Mouse (Mus musculus): ENCODE data around the gene Wbp4. TPM values are rescaled to one million over a fixed set of nuclear protein-coding genes. Genes with fewer than 3 reads are reported as not detected.

The Wbp4 gene
- total RNA-seq, 2 experiments from 2014 or later = 24.7 to 25.8 TPM

- DNase-seq = peak; percentile 80
Observed at GRCm38 (mm10) chr14:79451681-79452590, 29.4 kb downstream of the Wbp4 start, which contains the start of gene Kbtbd6. Gene Kbtbd6 (plus strand): TSS chr14:79451835.

- DNase-seq = no peak
Observed at GRCm38 (mm10) chr14:79445055-79445620, 36.2 kb downstream of the Wbp4 start.

GRCm38 (mm10) chr14:79444601-79445000 is 36.7 kb downstream of the Wbp4 start:
- no peak for DNase-seq

GRCm38 (mm10) chr14:79441441-79441840 is 39.9 kb downstream of the Wbp4 start:
- no peak for DNase-seq

GRCm38 (mm10) chr14:79440655-79441054 is 40.7 kb downstream of the Wbp4 start:
- DNase-seq = no peak

GRCm38 (mm10) chr14:79434068-79434467 is 47.3 kb downstream of the Wbp4 start:
- no peak for DNase-seq

- DNase-seq = peak; percentile 15
Observed at GRCm38 (mm10) chr14:79426730-79427365, 54.5 kb downstream of the Wbp4 start.

GRCm38 (mm10) chr14:79425979-79426729 is 55.2 kb downstream of the Wbp4 start, which contains the start of gene Kbtbd7:
Gene Kbtbd7 (plus strand): TSS chr14:79426511.
- DNase-seq = peak; percentile 95

GRCm38 (mm10) chr14:79420083-79420685 is 61.1 kb downstream of the Wbp4 start:
- no peak for DNase-seq

GRCm38 (mm10) chr14:79413121-79413520 is 68.2 kb downstream of the Wbp4 start:
- no peak for DNase-seq

GRCm38 (mm10) chr14:79410662-79411061 is 70.7 kb downstream of the Wbp4 start:
- DNase-seq = no peak

Other genes starting within 250 kb of the Wbp4 start
- gene Zfp957, start 234.2 kb downstream of the Wbp4 start, total RNA-seq (2021) = not detected
- 10 to 100 TPM; 26.6 to 29.1 TPM for gene Rgcc, start 179.9 kb downstream of the Wbp4 start, total RNA-seq (2021)
- 10 to 100 TPM; 14.9 to 15.0 TPM for gene Naa16, start 90.7 kb downstream of the Wbp4 start, total RNA-seq (2021)
- 1 to 10 TPM; 4.2 to 4.8 TPM for gene Mtrf1, start 83.7 kb downstream of the Wbp4 start, total RNA-seq (2021)
- 10 to 100 TPM; 11.0 to 11.1 TPM for gene Kbtbd7, start 55.0 kb downstream of the Wbp4 start, total RNA-seq (2021)
- gene Kbtbd6, start 29.7 kb downstream of the Wbp4 start, total RNA-seq (2021) = 1 to 10 TPM in 1 of 2 experiments, under 1 TPM in 1; 0.95 to 1.5 TPM
- 10 to 100 TPM; 20.3 to 22.5 TPM for gene Elf1, start 326 bp downstream of the Wbp4 start, total RNA-seq (2021)
- gene Sugt1, start 106.2 kb upstream of the Wbp4 start, total RNA-seq (2021) = 100 to 1,000 TPM in 1 of 2 experiments, 10 to 100 TPM in 1; 99.3 to 107 TPM
- gene Cnmd, start 180.7 kb upstream of the Wbp4 start, total RNA-seq (2021) = under 1 TPM in 1 of 2 experiments, not detected in 1; 0.43 TPM